Mouse (Mus musculus): Measurements from ENCODE around the gene Zfp119b. TPM values are rescaled to one million over a fixed set of nuclear protein-coding genes. Genes with fewer than 3 reads are reported as not detected.

Zfp119b gene
- polyA plus RNA-seq, 1 experiment from 2014 or later = 6.8 TPM

Other genes starting within 250 kb of the Zfp119b start
- gene Pot1b, start 236.9 kb downstream of the Zfp119b start, polyA plus RNA-seq (2015; fragmentation: Nextera tagmentation; extraction: Ambion mirVana) = 7.7 and 11.3 TPM in 2 replicates
- 0.25 and 0.46 TPM in 2 replicates for gene Adgre4, start 199.5 kb downstream of the Zfp119b start, polyA plus RNA-seq (2015; fragmentation: Nextera tagmentation; extraction: Ambion mirVana)
- 8.7 and 10.1 TPM in 2 replicates for gene Zfp119a, start 70.6 kb downstream of the Zfp119b start, polyA plus RNA-seq (2015; fragmentation: Nextera tagmentation; extraction: Ambion mirVana)
- 12.2 and 12.7 TPM in 2 replicates for gene Zfp959, start 57.4 kb downstream of the Zfp119b start, polyA plus RNA-seq (2015; fragmentation: Nextera tagmentation; extraction: Ambion mirVana)
- gene Ebi3, start 3.1 kb upstream of the Zfp119b start, polyA plus RNA-seq (2015; fragmentation: Nextera tagmentation; extraction: Ambion mirVana) = 3.3 and 3.7 TPM in 2 replicates
- gene Yju2, start 9.6 kb upstream of the Zfp119b start, polyA plus RNA-seq (2015; fragmentation: Nextera tagmentation; extraction: Ambion mirVana) = 22.8 and 26.0 TPM in 2 replicates
- 20.4 and 22.2 TPM in 2 replicates for gene Shd, start 21.0 kb upstream of the Zfp119b start, polyA plus RNA-seq (2015; fragmentation: Nextera tagmentation; extraction: Ambion mirVana)
- gene Fsd1, start 37.0 kb upstream of the Zfp119b start, polyA plus RNA-seq (2015; fragmentation: Nextera tagmentation; extraction: Ambion mirVana) = 12.5 and 16.8 TPM in 2 replicates
- 23.6 and 24.5 TPM in 2 replicates for gene Stap2, start 56.1 kb upstream of the Zfp119b start, polyA plus RNA-seq (2015; fragmentation: Nextera tagmentation; extraction: Ambion mirVana)
- gene Mpnd, start 56.2 kb upstream of the Zfp119b start, polyA plus RNA-seq (2015; fragmentation: Nextera tagmentation; extraction: Ambion mirVana) = 91.3 and 97.2 TPM in 2 replicates
- 194 and 201 TPM in 2 replicates for gene Sh3gl1, start 87.1 kb upstream of the Zfp119b start, polyA plus RNA-seq (2015; fragmentation: Nextera tagmentation; extraction: Ambion mirVana)
- gene Chaf1a, start 90.9 kb upstream of the Zfp119b start, polyA plus RNA-seq (2015; fragmentation: Nextera tagmentation; extraction: Ambion mirVana) = 21.6 and 23.0 TPM in 2 replicates
- gene Ubxn6, start 125.5 kb upstream of the Zfp119b start, polyA plus RNA-seq (2015; fragmentation: Nextera tagmentation; extraction: Ambion mirVana) = 46.4 and 51.6 TPM in 2 replicates
- gene Hdgfl2, start 130.1 kb upstream of the Zfp119b start, polyA plus RNA-seq (2015; fragmentation: Nextera tagmentation; extraction: Ambion mirVana) = 112 and 119 TPM in 2 replicates
- gene Plin4, start 160.3 kb upstream of the Zfp119b start, polyA plus RNA-seq (2015; fragmentation: Nextera tagmentation; extraction: Ambion mirVana) = 0.08 TPM in 1 of 2 replicates, not detected in the other
- gene Plin5, start 168.1 kb upstream of the Zfp119b start, polyA plus RNA-seq (2015; fragmentation: Nextera tagmentation; extraction: Ambion mirVana) = 0.72 and 1.2 TPM in 2 replicates
- 1.4 and 1.8 TPM in 2 replicates for gene Lrg1, start 172.5 kb upstream of the Zfp119b start, polyA plus RNA-seq (2015; fragmentation: Nextera tagmentation; extraction: Ambion mirVana)
- 4.2 and 4.6 TPM in 2 replicates for gene Sema6b, start 190.8 kb upstream of the Zfp119b start, polyA plus RNA-seq (2015; fragmentation: Nextera tagmentation; extraction: Ambion mirVana)
- 13.9 and 14.5 TPM in 2 replicates for gene Tnfaip8l1, start 213.0 kb upstream of the Zfp119b start, polyA plus RNA-seq (2015; fragmentation: Nextera tagmentation; extraction: Ambion mirVana)
- 102 and 108 TPM in 2 replicates for gene Mydgf, start 234.4 kb upstream of the Zfp119b start, polyA plus RNA-seq (2015; fragmentation: Nextera tagmentation; extraction: Ambion mirVana)

All from embryonic facial prominence, embryonic 15.5 days (tissue).